Mouse (Mus musculus) 416B (cell line): ENCODE data around the gene Nova2.
A peak's percentile ranks its signal among the peaks of the same experiment; 100 is the strongest.

Source experiments
- DNase-seq: peaks from one replicate; pipeline ENCODE4 v3.0.0; 2011; ENCODE audit warnings: low read depth

The Nova2 gene

DNA sequence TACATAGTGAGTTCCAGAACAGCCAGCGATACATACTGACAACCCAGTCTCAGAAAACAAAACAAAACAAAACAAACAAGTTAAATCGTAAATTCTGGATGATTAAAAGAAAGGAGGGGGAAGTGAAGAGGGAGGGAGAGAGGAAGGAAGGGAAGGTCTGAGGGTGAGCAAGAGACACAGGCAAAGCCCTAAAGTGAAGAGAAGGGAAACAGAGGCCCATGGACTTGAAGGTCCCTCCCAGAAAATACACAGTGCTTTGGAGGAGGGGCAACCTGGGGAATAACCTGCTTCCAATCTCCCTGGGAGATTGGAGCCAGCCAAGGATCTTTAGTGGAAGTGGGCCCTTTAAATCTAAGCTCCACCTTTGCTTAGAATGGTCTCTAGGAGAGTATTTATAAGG is 61.4 kb downstream of the Nova2 start, which contains the start of gene Nanos2:
Gene Nanos2, plus strand, starts transcription at position 301 of the 400 bp plus-strand sequence.
- DNase-seq = no peak

DNA sequence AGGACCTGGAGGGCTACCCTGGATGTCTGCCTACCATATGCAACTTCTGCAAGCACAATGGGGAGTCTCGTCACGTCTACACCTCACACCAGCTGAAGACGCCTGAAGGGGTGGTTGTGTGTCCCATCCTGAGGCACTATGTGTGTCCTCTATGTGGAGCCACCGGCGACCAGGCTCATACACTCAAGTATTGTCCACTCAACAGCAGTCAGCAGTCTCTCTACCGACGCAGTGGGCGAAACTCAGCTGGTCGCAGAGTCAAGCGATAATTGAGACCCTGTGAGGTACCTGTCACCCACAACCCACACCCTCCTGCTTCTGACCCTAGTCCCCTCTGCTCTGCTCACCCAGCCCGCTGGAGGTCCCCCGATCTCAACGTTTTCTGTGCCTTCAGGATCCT is 62.1 kb downstream of the Nova2 start:
- DNase-seq = no peak

DNA sequence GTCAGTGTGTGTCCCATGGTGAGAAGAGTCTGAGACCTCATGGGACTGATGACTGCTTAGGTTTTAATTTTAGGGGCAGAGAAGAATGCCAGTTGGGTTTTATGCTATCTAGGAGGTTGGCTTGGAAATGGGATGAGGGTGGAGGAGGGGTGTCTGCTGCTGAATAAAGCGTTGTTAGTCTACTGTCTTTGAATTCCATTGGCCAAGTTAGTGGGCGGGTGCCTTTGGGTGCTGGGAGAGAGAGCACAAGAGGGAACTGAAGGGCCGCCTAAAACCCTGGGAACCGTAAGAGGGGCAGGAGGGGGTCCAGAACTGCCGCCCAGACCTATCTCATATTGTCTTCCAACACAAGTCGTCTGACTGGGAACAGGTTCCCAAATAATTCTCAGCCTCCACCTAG is 63.1 kb downstream of the Nova2 start:
- no peak for DNase-seq

DNA sequence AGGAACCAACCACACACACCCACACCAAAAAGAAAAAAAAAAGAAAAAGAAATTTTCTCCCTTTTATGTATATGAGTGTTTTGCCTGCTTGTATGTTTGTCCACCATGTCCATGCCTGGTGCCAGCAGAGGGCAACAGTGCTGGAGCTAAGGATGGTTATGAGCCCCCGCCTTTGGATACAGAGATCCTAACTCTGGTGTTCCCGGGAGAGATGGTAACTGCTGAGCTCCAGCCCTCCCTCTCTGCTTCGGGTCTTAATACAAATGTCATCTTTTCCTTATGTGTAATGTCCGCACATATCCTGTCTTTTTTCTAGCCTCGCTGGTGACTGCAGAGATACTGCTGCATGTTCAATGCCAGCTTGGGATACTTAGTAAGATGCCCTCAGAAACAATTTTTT is 64.3 kb downstream of the Nova2 start:
- DNase-seq = peak; percentile 18

- peak; percentile 100 for DNase-seq
Measured at GRCm38 (mm10) chr7:18990601-18991295, 65.1 kb downstream of the Nova2 start, which contains the start of gene Mypop. TSS of gene Mypop (plus strand) at chr7:18991245.

DNA sequence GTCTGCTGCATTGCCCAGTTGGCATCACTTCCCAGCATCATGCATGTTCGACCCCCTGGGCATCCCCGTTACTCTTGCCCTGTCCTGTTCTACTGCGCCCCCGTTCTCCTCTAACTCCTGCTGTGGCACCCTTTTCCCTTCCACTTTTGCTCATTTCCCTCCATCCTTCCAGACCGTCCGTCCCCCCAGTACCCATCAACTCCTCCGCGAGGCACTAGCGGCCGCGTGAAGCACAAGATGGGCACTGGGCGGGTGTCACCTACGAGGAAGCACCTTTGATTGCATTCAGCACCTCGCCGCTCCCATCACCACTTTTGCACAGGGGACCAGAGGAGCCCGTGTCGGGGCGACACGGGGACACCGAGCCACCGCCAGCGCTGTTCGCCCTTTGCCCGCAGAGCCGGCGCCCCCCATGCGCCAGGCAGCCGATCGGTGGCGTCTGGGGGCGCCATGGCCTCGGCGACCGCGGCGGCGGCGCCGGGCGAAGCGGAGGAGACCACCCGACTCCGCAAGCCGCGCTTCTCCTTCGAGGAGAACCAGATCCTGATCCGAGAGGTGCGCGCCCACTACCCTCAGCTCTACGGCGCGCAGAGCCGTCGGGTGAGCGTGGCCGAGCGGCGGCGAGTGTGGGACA is 66.1 kb downstream of the Nova2 start:
- DNase-seq = no peak

DNA sequence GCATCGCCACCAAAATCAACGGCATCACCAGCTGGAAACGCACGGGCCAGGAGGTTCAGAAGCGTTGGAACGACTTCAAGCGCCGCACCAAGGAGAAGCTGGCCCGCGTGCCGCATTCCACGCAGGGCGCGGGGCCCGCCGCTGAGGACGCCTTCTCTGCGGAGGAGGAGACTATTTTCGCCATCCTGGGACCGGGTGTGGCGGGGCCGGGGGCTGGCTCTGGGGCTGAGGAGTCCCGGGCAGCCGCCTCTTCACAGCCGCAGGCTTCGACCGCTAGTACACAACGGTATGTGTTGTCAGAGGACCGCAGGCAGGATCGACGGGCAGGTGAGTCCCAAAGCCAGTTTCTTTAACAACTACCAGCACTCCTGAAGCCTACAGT is 66.6 kb downstream of the Nova2 start:
- DNase-seq = no peak

DNA sequence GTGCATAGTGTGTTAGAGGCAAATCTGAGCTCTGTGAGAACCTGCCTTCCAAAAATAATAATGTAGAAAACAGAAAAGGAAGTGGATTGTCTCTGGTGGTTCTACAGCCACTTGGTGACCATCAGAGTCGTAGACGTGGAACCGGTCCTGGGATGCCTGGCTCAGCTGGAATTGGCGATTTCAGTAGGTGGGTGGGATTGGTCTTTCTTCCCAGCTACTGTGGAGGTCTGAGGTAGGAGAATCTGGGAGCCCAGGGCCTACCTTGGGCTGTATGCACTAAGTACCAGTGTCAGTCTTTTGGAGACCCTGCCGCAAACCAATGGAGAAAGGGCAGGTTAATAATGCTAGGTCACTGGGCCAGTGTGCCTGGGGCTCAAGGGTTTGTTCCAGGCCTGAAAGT is 67.3 kb downstream of the Nova2 start:
- DNase-seq = no peak

- DNase-seq = peak; percentile 15
Measured at GRCm38 (mm10) chr7:18998835-18999234, 73.1 kb downstream of the Nova2 start.

GRCm38 (mm10) chr7:19000421-19000820 is 74.7 kb downstream of the Nova2 start:
- DNase-seq = no peak

- peak; percentile 81 for DNase-seq
Measured at GRCm38 (mm10) chr7:19001066-19001806, 75.5 kb downstream of the Nova2 start.

- DNase-seq = no peak
Measured at GRCm38 (mm10) chr7:19001807-19002085, 76.1 kb downstream of the Nova2 start.

DNA sequence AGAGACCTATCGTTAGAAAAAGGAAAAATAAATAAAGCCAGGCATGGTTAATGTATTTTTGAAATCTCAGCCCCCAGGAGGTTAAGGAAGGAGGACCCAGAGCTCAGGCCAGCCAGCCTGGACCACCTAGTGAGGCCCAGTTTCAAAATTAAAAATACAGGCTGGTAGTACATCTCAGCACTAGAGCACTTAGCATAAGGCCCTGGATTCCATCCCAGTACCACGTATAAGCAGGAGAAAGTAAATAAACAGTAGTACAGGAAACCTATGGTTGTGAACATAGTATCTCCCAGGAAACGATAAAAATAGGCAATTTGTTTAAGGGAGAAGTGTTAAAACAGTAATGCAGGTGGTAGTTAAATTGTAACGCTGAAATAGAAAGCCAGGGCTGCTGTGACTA is 76.4 kb downstream of the Nova2 start:
- peak; percentile 12 for DNase-seq

- DNase-seq = peak; percentile 97
Measured at GRCm38 (mm10) chr7:19002848-19003498, 77.3 kb downstream of the Nova2 start.

GRCm38 (mm10) chr7:19003902-19004630 is 78.4 kb downstream of the Nova2 start, which contains the start of gene Irf2bp1:
TSS of gene Irf2bp1 (plus strand) at chr7:19004044.
- DNase-seq = peak; percentile 95

DNA sequence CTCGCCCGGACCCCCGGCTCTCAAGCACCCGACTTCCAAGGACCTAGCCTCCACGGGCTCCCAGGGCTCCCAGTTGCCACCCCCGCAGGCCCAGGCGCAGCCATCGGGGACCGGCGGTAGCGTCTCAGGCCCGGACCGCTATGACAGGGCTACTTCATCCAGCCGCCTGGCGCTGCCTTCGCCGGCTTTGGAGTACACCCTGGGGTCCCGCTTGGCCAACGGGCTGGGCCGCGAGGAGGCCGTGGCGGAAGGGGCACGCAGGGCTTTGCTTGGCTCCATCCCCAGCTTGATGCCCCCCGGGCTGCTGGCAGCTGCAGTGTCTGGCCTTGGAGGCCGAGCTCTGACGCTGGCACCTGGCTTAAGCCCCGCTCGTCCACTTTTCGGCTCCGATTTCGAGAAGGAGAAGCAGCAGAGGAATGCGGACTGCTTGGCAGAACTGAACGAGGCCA is 79.0 kb downstream of the Nova2 start:
- no peak for DNase-seq

- no peak for DNase-seq
Measured at GRCm38 (mm10) chr7:19005417-19006121, 79.9 kb downstream of the Nova2 start.

DNA sequence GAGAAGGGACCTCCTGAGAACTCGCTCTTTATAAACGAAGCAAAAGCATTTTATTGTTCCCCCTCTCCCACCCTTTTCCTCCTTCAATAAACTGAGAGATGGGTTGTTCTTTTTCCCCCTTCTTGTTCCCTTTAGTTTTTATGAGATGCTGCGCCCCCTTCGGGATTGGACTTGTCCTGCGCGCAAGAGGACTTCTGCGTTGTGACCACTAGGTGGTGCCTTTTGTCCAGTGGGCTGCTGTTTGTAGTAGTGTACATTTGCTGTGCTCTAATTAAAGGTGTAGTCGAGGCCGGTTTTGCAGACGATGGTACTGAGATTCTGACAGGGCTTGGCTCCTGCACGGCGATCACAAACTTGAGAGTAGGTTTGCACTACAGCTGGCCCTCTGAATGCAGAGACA is 80.8 kb downstream of the Nova2 start:
- DNase-seq = peak; percentile 93

- DNase-seq = no peak
Measured at GRCm38 (mm10) chr7:19007026-19007977, 81.6 kb downstream of the Nova2 start.

DNA sequence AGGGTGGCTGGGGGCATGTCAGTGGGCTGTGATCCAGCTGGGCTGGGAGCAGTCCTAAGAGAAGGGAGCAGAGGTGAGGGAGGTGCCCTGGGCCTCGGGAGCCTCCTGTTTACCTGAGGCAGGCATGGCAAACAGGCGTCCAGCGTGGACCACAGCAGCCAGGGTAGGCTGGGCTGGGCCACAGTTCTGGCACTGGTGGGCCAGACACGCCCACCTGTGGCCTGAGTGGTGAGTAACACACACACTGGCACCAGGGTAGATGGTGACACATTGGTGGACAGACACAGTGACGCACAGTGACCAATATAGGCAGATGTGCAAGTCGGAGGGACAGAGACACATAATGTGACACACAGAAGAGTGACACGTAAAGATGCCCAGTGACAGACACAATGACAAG is 84.9 kb downstream of the Nova2 start:
- peak; percentile 60 for DNase-seq
